9 mouse cellular contexts compared by ENCODE assay signal in the genomic region with DNA sequence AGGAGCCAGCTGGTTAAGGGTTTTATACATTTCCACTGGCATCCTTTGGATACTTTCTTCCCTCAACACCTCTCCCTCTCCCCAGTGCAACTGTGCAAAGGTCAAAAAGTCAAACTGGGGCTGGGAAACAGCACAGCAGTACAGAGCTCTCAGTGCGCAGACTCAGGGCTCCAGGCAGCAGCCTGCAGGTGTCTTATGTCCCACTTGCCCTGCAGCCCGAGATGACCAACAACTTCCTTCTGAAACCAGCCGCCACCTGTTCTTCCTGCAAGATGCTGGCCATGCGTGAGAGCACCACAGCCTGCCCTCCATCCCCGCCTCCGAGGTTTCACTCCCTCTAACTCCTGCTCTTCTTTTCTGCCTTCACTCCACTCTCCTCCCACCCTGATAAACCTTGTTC. TPM values are rescaled to one million over a fixed set of nuclear protein-coding genes. Genes with fewer than 3 reads are reported as not detected.
DNase-seq lines count a peak whose midpoint lies in the region; ATAC-seq and TF ChIP-seq lines count a peak whose summit lies in the region.
"Had no signal": no experiment of that assay in that cellular context is flagged by ENCODE, and none has a peak within 500 bp of the region (broad histone marks: within the 10 kb centered on the region; RNA-seq: fewer than 3 reads in every experiment).

No protein-coding gene starts in this region.

- no peak overlapping the region for H3K4me3 ChIP-seq in lung, embryonic 14.5 days (ENCODE audit: low read depth, low read length)
- H3K4me3 ChIP-seq in lung, adult 2 months (replicated peaks; ENCODE audit: extremely low read depth, low read depth, low read length), result no peak overlapping the region
- no peak overlapping the region for H3K4me3 ChIP-seq in embryonic facial prominence, embryonic 13.5 days
- no peak overlapping the region for H3K4me3 ChIP-seq in kidney, embryonic 14.5 days (ENCODE audit: low read length)
- no peak overlapping the region for H3K4me3 ChIP-seq in midbrain, embryonic 12.5 days

- H3K9me3 ChIP-seq in lung, embryonic 14.5 days (ENCODE audit: low read depth, low read length), result no peaks in the 10 kb centered on the region
- H3K9me3 ChIP-seq in embryonic facial prominence, embryonic 13.5 days, result no peaks in the 10 kb centered on the region
- H3K9me3 ChIP-seq in kidney, embryonic 14.5 days (ENCODE audit: control insufficient read depth, low read length), result no peaks in the 10 kb centered on the region
- no peaks in the 10 kb centered on the region for H3K9me3 ChIP-seq in midbrain, embryonic 12.5 days

- peak overlapping the region; percentile 18; the same call in 1 of the 2 replicates for H3K9ac ChIP-seq in lung, embryonic 14.5 days
- no peak overlapping the region for H3K9ac ChIP-seq in embryonic facial prominence, embryonic 13.5 days
- no peak overlapping the region for H3K9ac ChIP-seq in kidney, embryonic 14.5 days (ENCODE audit: low read depth, low read length)
- H3K9ac ChIP-seq in midbrain, embryonic 12.5 days (replicated peaks), result no peak overlapping the region

- no peaks in the 10 kb centered on the region for H3K27me3 ChIP-seq in lung, embryonic 14.5 days (ENCODE audit: insufficient read depth, low read length)
- no peaks in the 10 kb centered on the region for H3K27me3 ChIP-seq in embryonic facial prominence, embryonic 13.5 days
- H3K27me3 ChIP-seq in kidney, embryonic 14.5 days (ENCODE audit: control insufficient read depth, insufficient read depth, low read length), result no peaks in the 10 kb centered on the region
- no peaks in the 10 kb centered on the region for H3K27me3 ChIP-seq in midbrain, embryonic 12.5 days

- 9% methylated on average over 6 of the region's 6 CpGs for WGBS in lung, embryonic 14.5 days
- WGBS in lung, adult 2 months, result 35% methylated on average over 6 of the region's 6 CpGs
- WGBS in embryonic facial prominence, embryonic 13.5 days, result 53% methylated on average over 6 of the region's 6 CpGs
- WGBS in kidney, embryonic 14.5 days, result 11% methylated on average over 6 of the region's 6 CpGs
- 48% methylated on average over 6 of the region's 6 CpGs for WGBS in midbrain, embryonic 12.5 days

- ATAC-seq in lung, embryonic 14.5 days (ENCODE audit: insufficient read depth), result no peak
- ATAC-seq in embryonic facial prominence, embryonic 13.5 days (ENCODE audit: insufficient number of reproducible peaks, insufficient read depth, low FRiP score, low TSS enrichment, low read depth), result no peak
- peak; percentile 58 for ATAC-seq in kidney, embryonic 14.5 days (ENCODE audit: low FRiP score, low TSS enrichment)
- ATAC-seq in midbrain, embryonic 12.5 days (ENCODE audit: low FRiP score, low read depth), result no peak

- TF ChIP-seq POLR2A in lung, adult 2 months (IDR thresholded peaks at IDR 0.05; ENCODE audit: borderline replicate concordance, extremely low read depth, low read depth, low read length), result no peak

- H3K4me1 ChIP-seq in lung, embryonic 14.5 days (ENCODE audit: insufficient read depth), result peaks cover 17% of the 10 kb centered on the region
- H3K4me1 ChIP-seq in lung, adult 2 months (ENCODE audit: control insufficient read depth, insufficient read depth, low read length), result peaks cover 22% of the 10 kb centered on the region
- H3K4me1 ChIP-seq in embryonic facial prominence, embryonic 13.5 days, result peaks cover 15% of the 10 kb centered on the region
- H3K4me1 ChIP-seq in kidney, embryonic 14.5 days (ENCODE audit: control insufficient read depth, insufficient read depth, low read length), result peaks cover 28% of the 10 kb centered on the region
- peaks cover 22% of the 10 kb centered on the region for H3K4me1 ChIP-seq in midbrain, embryonic 12.5 days

- H3K4me2 ChIP-seq in lung, embryonic 14.5 days, result peak overlapping the region; percentile 4
- H3K4me2 ChIP-seq in embryonic facial prominence, embryonic 13.5 days, result no peak overlapping the region
- H3K4me2 ChIP-seq in kidney, embryonic 14.5 days (replicated peaks; ENCODE audit: low read depth, low read length), result no peak overlapping the region
- H3K4me2 ChIP-seq in midbrain, embryonic 12.5 days (replicated peaks), result no peak overlapping the region

- peak overlapping the region; percentile 83 for H3K27ac ChIP-seq in lung, embryonic 14.5 days (ENCODE audit: low read depth)
- peak overlapping the region; percentile 39 for H3K27ac ChIP-seq in embryonic facial prominence, embryonic 13.5 days
- H3K27ac ChIP-seq in kidney, embryonic 14.5 days (ENCODE audit: low read depth, low read length), result peak overlapping the region; percentile 84; the same call in 1 of the 2 replicates
- peak overlapping the region; percentile 67 for H3K27ac ChIP-seq in midbrain, embryonic 12.5 days (replicated peaks)

- DNase-seq in lung, embryonic 14.5 days, result peak; percentile 55
- no peak for DNase-seq in lung, adult 2 months
- DNase-seq in frontal cortex, postnatal 10 days (ENCODE audit: low spot score in 2 of 2), result no peak
- no peak for DNase-seq in adipocyte (ENCODE audit: low spot score)
- no peak for DNase-seq in c-Kit-positive CD71-positive TER-119-positive erythroid progenitor cells, embryonic 14.5 days (ENCODE audit: low spot score)

- H3K36me3 ChIP-seq in lung, embryonic 14.5 days (ENCODE audit: insufficient read depth), result 0 out of 2 replicates have a peak, but pooled peaks cover 7% of the 10 kb centered on the region
- H3K36me3 ChIP-seq in embryonic facial prominence, embryonic 13.5 days, result no peaks in the 10 kb centered on the region
- no peaks in the 10 kb centered on the region for H3K36me3 ChIP-seq in kidney, embryonic 14.5 days (ENCODE audit: control insufficient read depth, insufficient read depth, low read length)
- no peaks in the 10 kb centered on the region for H3K36me3 ChIP-seq in midbrain, embryonic 12.5 days

- TF ChIP-seq CTCF in lung, embryonic 14.5 days (IDR thresholded peaks at IDR 0.05; ENCODE audit: low read depth), result no peak
- no peak for TF ChIP-seq CTCF in lung, adult 2 months (IDR thresholded peaks at IDR 0.05; ENCODE audit: insufficient read depth, low read length)

RNA-seq across cellular contexts. Expression of gene Bicral, which starts 5.6 kb away (rescaled TPM):
- polyA plus RNA-seq in lung, embryonic 14.5 days (2014; fragmentation: Nextera tagmentation; extraction: Ambion mirVana), result 4.7 and 6.5 TPM in 2 replicates
- polyA plus RNA-seq in lung, adult 2 months (2012; rRNA removed), result 11.8 and 16.3 TPM in 2 replicates
- polyA plus RNA-seq in embryonic facial prominence, embryonic 13.5 days (2015; fragmentation: Nextera tagmentation; extraction: Ambion mirVana), result 4.4 and 5.0 TPM in 2 replicates
- 2.6 and 5.2 TPM in 2 replicates for polyA plus RNA-seq in kidney, embryonic 14.5 days (2014; fragmentation: Nextera tagmentation; extraction: Ambion mirVana)
- polyA plus RNA-seq in midbrain, embryonic 12.5 days (2016; fragmentation: Nextera tagmentation; extraction: Ambion mirVana), result 7.8 and 7.9 TPM in 2 replicates

RNA-seq across cellular contexts. Expression of gene Tbcc, which starts 37.8 kb away (rescaled TPM):
- polyA plus RNA-seq in lung, embryonic 14.5 days (2014; fragmentation: Nextera tagmentation; extraction: Ambion mirVana), result 58.5 and 61.2 TPM in 2 replicates
- polyA plus RNA-seq in lung, adult 2 months (2012; rRNA removed), result 17.9 and 20.8 TPM in 2 replicates
- polyA plus RNA-seq in embryonic facial prominence, embryonic 13.5 days (2015; fragmentation: Nextera tagmentation; extraction: Ambion mirVana), result 58.5 and 63.3 TPM in 2 replicates
- polyA plus RNA-seq in kidney, embryonic 14.5 days (2014; fragmentation: Nextera tagmentation; extraction: Ambion mirVana), result 71.0 and 82.1 TPM in 2 replicates
- 68.4 and 75.1 TPM in 2 replicates for polyA plus RNA-seq in midbrain, embryonic 12.5 days (2016; fragmentation: Nextera tagmentation; extraction: Ambion mirVana)

RNA-seq across cellular contexts. Expression of gene Prph2, which starts 57.5 kb away (rescaled TPM):
- not detected in 2 replicates for polyA plus RNA-seq in lung, embryonic 14.5 days (2014; fragmentation: Nextera tagmentation; extraction: Ambion mirVana)
- polyA plus RNA-seq in lung, adult 2 months (2012; rRNA removed), result not detected in 2 replicates
- polyA plus RNA-seq in embryonic facial prominence, embryonic 13.5 days (2015; fragmentation: Nextera tagmentation; extraction: Ambion mirVana), result not detected in 2 replicates
- 0.18 and 0.26 TPM in 2 replicates for polyA plus RNA-seq in kidney, embryonic 14.5 days (2014; fragmentation: Nextera tagmentation; extraction: Ambion mirVana)
- polyA plus RNA-seq in midbrain, embryonic 12.5 days (2016; fragmentation: Nextera tagmentation; extraction: Ambion mirVana), result not detected in 2 replicates
- polyA plus RNA-seq: small intestine, adult 2 months had no signal
